Mouse (Mus musculus): ENCODE measurements around the gene Mast1. TPM values are rescaled to one million over a fixed set of nuclear protein-coding genes. Genes with fewer than 3 reads are reported as not detected.
A peak's percentile ranks its signal among the peaks of the same experiment; 100 is the strongest.

Mast1 gene
- total and polyA plus RNA-seq, 3 experiments, result 0.16 to 0.27 TPM; not detected in 1

DNA sequence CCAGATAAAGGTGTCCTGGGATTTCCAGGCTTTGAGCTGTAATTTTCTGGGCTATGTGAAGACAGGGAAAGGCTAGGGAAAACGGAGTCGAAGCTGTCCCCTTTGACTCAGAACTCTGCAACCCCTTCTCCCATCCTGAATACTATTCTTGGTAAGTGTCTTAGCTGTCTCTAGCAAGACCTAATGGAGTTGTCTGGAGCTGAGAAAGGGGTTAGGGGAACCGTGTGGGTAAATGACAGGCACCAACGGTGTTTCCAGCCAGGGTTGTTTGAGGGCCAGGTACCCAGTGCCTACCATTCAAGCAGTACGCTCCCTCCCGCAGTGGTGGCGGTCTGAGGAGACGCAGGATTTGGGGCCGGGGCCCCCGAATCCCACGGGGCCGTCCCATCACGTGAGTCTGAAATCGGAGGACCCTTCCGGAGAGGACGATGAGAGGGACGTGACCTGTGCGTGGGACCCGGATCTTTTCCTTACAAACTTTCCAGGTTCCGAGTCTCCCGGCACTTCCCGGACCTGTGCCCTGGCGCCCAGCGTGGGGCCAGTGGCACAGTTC, 34.7 kb downstream of the Mast1 start:
- Histone ChIP-seq H3K36me3 (replicated peaks) (peaks cover 50% of the 10 kb centered on the region), H3K4me3 (ENCODE audit: low read depth, low read length) (peak overlapping the region; percentile 84), H3K4me1 (ENCODE audit: insufficient read depth, low read depth, low read length) (peaks cover 70% of the 10 kb centered on the region), H3K9me3 (replicated peaks) (no peaks in the 10 kb centered on the region), H3K27me3 (ENCODE audit: insufficient read depth, low read length) (no peaks in the 10 kb centered on the region)
- TF ChIP-seq GATA2 (IDR thresholded peaks at IDR 0.05; ENCODE audit: borderline replicate concordance, low read depth, low read length) (no peak), CTCF (IDR thresholded peaks at IDR 0.05; ENCODE audit: low read depth, low read length) (no peak), TAL1 (conservative IDR thresholded peaks at IDR 0.05; ENCODE audit: low read depth, low read length) (peak; percentile 7; the same call in 1 of the 2 replicates), GATA1 (IDR thresholded peaks at IDR 0.05; ENCODE audit: borderline replicate concordance, low read length) (no peak), POLR2AphosphoS5 (IDR thresholded peaks at IDR 0.05; ENCODE audit: insufficient replicate concordance, low read depth, low read length) (no peak; the same call in 1 of the 2 replicates)
- ATAC-seq (ENCODE audit: extremely low read depth, insufficient number of reproducible peaks, low FRiP score, poor library complexity, severe bottlenecking) (no peak), DNase-seq (ENCODE audit: low spot score) (no peak)

DNA sequence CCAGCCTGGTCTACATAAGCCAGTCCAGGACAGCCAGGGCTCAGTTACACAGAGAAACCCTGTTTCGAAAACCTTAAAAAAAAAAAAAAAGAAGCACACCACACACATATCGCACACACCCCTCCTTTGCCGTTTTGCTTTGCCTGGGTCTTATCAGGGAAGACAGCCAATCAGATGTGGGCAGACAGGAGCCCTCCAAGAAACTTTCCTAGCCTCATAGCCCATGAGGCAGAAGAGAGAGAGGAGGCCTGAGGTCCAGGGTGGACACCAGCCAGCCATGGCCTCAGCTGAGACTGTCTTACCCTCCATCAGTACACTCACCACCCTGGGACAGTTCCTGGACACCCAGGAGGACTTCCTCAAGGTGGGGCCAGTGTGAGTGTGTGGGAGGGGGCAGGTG, 35.4 kb downstream of the Mast1 start, which contains the start of gene Klf1:
TSS of gene Klf1 (plus strand) at position 177 of the 400 bp plus-strand sequence.
- peaks cover 47% of the 10 kb centered on the region for H3K36me3 ChIP-seq (replicated peaks)
- H3K4me1 ChIP-seq (ENCODE audit: insufficient read depth, low read depth, low read length), result peaks cover 65% of the 10 kb centered on the region
- TF ChIP-seq CTCF (IDR thresholded peaks at IDR 0.05; ENCODE audit: low read depth, low read length) (no peak), POLR2AphosphoS5 (IDR thresholded peaks at IDR 0.05; ENCODE audit: insufficient replicate concordance, low read depth, low read length) (no peak), GATA2 (IDR thresholded peaks at IDR 0.05; ENCODE audit: borderline replicate concordance, low read depth, low read length) (no peak), TAL1 (conservative IDR thresholded peaks at IDR 0.05; ENCODE audit: low read depth, low read length) (no peak; the same call in 1 of the 2 replicates), GATA1 (IDR thresholded peaks at IDR 0.05; ENCODE audit: borderline replicate concordance, low read length) (no peak)
- H3K9me3 ChIP-seq (replicated peaks), result no peaks in the 10 kb centered on the region
- peak within 1 kb of the TSS; percentile 84 for H3K4me3 ChIP-seq (ENCODE audit: low read depth, low read length)
- DNase-seq (ENCODE audit: low spot score), result peak; percentile 81
- peak; percentile 64 for ATAC-seq (ENCODE audit: extremely low read depth, insufficient number of reproducible peaks, low FRiP score, poor library complexity, severe bottlenecking)
- no peaks in the 10 kb centered on the region for H3K27me3 ChIP-seq (ENCODE audit: insufficient read depth, low read length)

DNA sequence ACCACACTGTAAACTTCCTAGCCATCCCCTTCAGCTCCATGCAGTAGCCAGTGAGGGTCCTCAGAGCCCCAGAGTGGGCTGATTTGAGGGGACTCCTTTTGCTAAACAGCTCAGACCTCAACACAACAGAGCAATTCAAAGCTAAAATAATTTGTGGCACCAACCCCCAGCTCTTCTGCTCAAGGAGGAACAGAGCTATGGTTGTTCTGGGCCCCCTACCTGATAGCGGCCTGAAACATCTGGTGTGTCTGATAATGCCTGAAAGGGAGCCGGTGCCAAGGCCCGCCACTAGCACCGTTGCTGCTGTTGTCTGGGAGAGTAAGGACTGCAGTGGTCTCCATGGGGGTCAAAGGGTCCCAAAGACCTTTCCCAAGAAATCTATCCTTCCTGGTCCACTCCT, 36.1 kb downstream of the Mast1 start:
- ATAC-seq (ENCODE audit: extremely low read depth, insufficient number of reproducible peaks, low FRiP score, poor library complexity, severe bottlenecking) (peak; percentile 60), DNase-seq (ENCODE audit: low spot score) (no peak)
- Histone ChIP-seq H3K4me1 (ENCODE audit: insufficient read depth, low read depth, low read length) (peaks cover 68% of the 10 kb centered on the region), H3K4me3 (ENCODE audit: low read depth, low read length) (peak overlapping the region; percentile 84; the same call in 1 of the 2 replicates), H3K27me3 (ENCODE audit: insufficient read depth, low read length) (no peaks in the 10 kb centered on the region), H3K9me3 (replicated peaks) (no peaks in the 10 kb centered on the region), H3K36me3 (replicated peaks) (peaks cover 48% of the 10 kb centered on the region)
- TF ChIP-seq POLR2AphosphoS5 (IDR thresholded peaks at IDR 0.05; ENCODE audit: insufficient replicate concordance, low read depth, low read length), result no peak
- TF ChIP-seq TAL1 (conservative IDR thresholded peaks at IDR 0.05; ENCODE audit: low read depth, low read length), result peak; percentile 87

DNA sequence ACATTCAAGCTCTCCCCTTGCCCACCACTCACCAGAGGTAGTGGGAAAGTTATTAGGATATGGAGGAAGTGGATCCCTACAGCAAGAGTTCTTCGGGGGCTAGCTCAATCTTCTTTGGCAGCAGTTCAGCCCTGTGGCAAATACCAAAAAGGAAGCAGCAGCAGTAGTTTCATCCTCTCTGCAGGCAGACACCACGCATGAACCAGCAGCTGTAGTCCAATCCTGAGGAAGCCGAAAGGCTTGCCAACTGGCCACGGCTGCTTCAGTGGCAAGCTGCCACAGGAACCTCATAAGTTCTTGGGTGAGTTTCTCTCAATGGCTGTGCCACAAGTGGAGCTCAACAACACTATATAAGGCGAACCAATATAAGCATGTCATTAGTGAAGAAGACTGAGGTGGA, 41.2 kb downstream of the Mast1 start:
- no peaks in the 10 kb centered on the region for H3K27me3 ChIP-seq (ENCODE audit: insufficient read depth, low read length)
- peaks cover 38% of the 10 kb centered on the region for H3K36me3 ChIP-seq (replicated peaks)
- DNase-seq (ENCODE audit: low spot score), result no peak
- no peak overlapping the region for H3K4me3 ChIP-seq (ENCODE audit: low read depth, low read length)
- no peaks in the 10 kb centered on the region for H3K9me3 ChIP-seq (replicated peaks)
- peaks cover 73% of the 10 kb centered on the region for H3K4me1 ChIP-seq (ENCODE audit: insufficient read depth, low read depth, low read length)
- TF ChIP-seq POLR2AphosphoS5 (IDR thresholded peaks at IDR 0.05; ENCODE audit: insufficient replicate concordance, low read depth, low read length) (no peak), GATA1 (IDR thresholded peaks at IDR 0.05; ENCODE audit: borderline replicate concordance, low read length) (no peak), GATA2 (IDR thresholded peaks at IDR 0.05; ENCODE audit: borderline replicate concordance, low read depth, low read length) (no peak), TAL1 (conservative IDR thresholded peaks at IDR 0.05; ENCODE audit: low read depth, low read length) (no peak), CTCF (IDR thresholded peaks at IDR 0.05; ENCODE audit: low read depth, low read length) (no peak)
- no peak for ATAC-seq (ENCODE audit: extremely low read depth, insufficient number of reproducible peaks, low FRiP score, poor library complexity, severe bottlenecking)

DNA sequence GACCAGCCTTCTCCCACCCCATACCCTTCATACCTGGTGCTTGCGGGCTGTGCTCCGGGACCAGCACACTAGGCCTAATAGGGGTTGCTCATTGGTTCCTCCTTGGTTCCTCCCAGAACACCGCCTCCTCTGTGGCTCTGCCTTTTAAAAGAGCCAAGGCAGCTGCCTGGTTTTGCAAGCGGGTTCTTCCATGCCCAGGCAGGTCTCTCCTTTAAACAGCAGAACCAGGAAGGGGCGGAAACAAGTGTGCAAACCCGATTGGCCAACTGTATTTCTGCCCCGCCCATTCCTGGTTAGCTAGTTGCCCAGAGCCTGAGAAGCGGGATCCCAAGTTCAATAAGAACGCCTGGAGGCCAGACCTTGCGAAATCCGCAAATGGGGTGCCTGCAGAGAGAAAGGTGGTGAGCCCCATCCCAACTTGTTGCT, 43.4 kb downstream of the Mast1 start, which contains the start of gene Gcdh:
TSS of gene Gcdh (minus strand) at position 213 of the 426 bp plus-strand sequence.
- Histone ChIP-seq H3K27me3 (ENCODE audit: insufficient read depth, low read length) (no peaks in the 10 kb centered on the region), H3K4me3 (ENCODE audit: low read depth, low read length) (peak within 1 kb of the TSS; percentile 88), H3K9me3 (replicated peaks) (no peaks in the 10 kb centered on the region), H3K36me3 (replicated peaks) (peaks cover 51% of the 10 kb centered on the region), H3K4me1 (ENCODE audit: insufficient read depth, low read depth, low read length) (peaks cover 66% of the 10 kb centered on the region)
- TF ChIP-seq CTCF (IDR thresholded peaks at IDR 0.05; ENCODE audit: low read depth, low read length) (no peak), GATA1 (IDR thresholded peaks at IDR 0.05; ENCODE audit: borderline replicate concordance, low read length) (no peak), POLR2AphosphoS5 (IDR thresholded peaks at IDR 0.05; ENCODE audit: insufficient replicate concordance, low read depth, low read length) (no peak), GATA2 (IDR thresholded peaks at IDR 0.05; ENCODE audit: borderline replicate concordance, low read depth, low read length) (no peak), TAL1 (conservative IDR thresholded peaks at IDR 0.05; ENCODE audit: low read depth, low read length) (no peak)
- peak; percentile 96 for ATAC-seq (ENCODE audit: extremely low read depth, insufficient number of reproducible peaks, low FRiP score, poor library complexity, severe bottlenecking)
- DNase-seq (ENCODE audit: low spot score), result peak; percentile 86

DNA sequence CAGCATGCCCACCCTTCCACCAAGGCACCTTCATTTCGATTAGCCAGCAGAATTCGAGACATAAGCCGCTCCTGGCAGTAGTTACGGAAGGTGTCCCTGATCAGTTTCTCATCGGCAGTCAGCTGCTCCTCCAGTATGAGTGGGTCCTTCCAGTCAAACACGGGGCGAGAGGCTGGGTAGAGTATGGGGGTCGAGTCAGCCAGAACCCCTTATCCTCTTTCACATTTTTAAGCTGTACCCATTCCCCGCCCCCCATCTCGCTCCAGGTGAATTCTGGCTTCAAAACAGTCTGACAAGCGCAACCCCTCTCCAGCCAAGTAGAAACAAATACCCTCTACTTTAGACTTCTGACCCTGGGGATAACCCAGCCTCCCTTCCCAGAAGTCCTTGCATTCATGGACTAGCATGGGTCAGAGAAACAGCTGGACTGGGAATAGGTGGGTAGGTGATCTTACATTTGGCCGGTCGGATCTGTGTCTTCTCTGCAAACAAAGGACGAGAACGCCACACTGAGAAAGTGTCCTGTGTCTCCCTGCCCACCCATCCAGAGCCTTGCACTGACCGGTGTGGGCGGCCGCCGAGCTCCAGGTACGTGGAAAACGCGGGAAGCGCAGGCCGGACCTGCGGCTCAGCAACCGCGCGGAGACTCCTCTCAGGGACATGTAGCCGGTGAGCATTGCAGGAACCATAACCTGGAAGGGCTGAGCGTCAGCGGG, 44.0 kb downstream of the Mast1 start:
- no peaks in the 10 kb centered on the region for H3K9me3 ChIP-seq (replicated peaks)
- H3K36me3 ChIP-seq (replicated peaks), result peaks cover 56% of the 10 kb centered on the region
- ATAC-seq (ENCODE audit: extremely low read depth, insufficient number of reproducible peaks, low FRiP score, poor library complexity, severe bottlenecking) (no peak), DNase-seq (ENCODE audit: low spot score) (no peak)
- peak overlapping the region; percentile 88 for H3K4me3 ChIP-seq (ENCODE audit: low read depth, low read length)
- TF ChIP-seq GATA2 (IDR thresholded peaks at IDR 0.05; ENCODE audit: borderline replicate concordance, low read depth, low read length) (no peak), GATA1 (IDR thresholded peaks at IDR 0.05; ENCODE audit: borderline replicate concordance, low read length) (no peak), POLR2AphosphoS5 (IDR thresholded peaks at IDR 0.05; ENCODE audit: insufficient replicate concordance, low read depth, low read length) (no peak), TAL1 (conservative IDR thresholded peaks at IDR 0.05; ENCODE audit: low read depth, low read length) (no peak), CTCF (IDR thresholded peaks at IDR 0.05; ENCODE audit: low read depth, low read length) (no peak)
- peaks cover 67% of the 10 kb centered on the region for H3K4me1 ChIP-seq (ENCODE audit: insufficient read depth, low read depth, low read length)
- H3K27me3 ChIP-seq (ENCODE audit: insufficient read depth, low read length), result no peaks in the 10 kb centered on the region

Data from G1E (cell line).